Mouse (Mus musculus): ENCODE results near the gene Rfc2. TPM values are rescaled to one million over a fixed set of nuclear protein-coding genes. Genes with fewer than 3 reads are reported as not detected.
A peak's percentile ranks its signal among the peaks of the same experiment; 100 is the strongest.

The Rfc2 gene
- polyA plus RNA-seq, 1 experiment from 2014 or later = 256 TPM

GRCm38 (mm10) chr5:134572508-134573214, 8.5 kb upstream of the Rfc2 start:
- 45% methylated on average over 10 of the region's 10 CpGs for WGBS

DNA sequence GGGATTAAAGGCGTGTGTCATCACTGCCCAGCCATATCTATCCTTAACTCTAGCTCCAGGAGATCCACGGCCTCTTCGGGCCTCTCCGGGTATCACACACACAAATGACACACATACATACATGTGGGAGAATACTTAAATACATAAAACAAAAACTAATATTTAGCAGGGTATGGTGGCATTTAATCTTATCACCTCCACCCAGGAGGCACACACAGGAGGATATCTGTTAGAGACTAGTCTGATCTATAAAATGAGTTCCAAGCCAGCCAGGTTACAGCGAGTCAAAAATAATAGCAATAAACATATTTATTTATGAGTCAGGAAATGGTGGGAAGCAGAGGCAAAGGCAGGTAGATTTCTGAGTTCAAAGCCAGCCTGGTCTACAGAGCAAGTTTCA, 5.3 kb upstream of the Rfc2 start:
- WGBS = 92% methylated on average over 5 of the region's 5 CpGs
- no peak overlapping the region for H3K4me2 ChIP-seq (ENCODE audit: low read length)
- H3K27me3 ChIP-seq (replicated peaks; ENCODE audit: control insufficient read depth, insufficient read depth, low read length) = no peaks in the 10 kb centered on the region
- DNase-seq (ENCODE audit: low spot score) (no peak), ATAC-seq (no peak)
- H3K36me3 ChIP-seq (ENCODE audit: control insufficient read depth, insufficient read depth, low read length) = no peaks in the 10 kb centered on the region
- 0 out of 2 replicates have a peak, but pooled peaks cover 1% of the 10 kb centered on the region for H3K9me3 ChIP-seq (replicated peaks; ENCODE audit: control insufficient read depth, low read length)
- H3K4me1 ChIP-seq (ENCODE audit: control insufficient read depth, insufficient read depth, low read length) = no peaks in the 10 kb centered on the region
- no peak overlapping the region for H3K9ac ChIP-seq (ENCODE audit: low read length)
- H3K4me3 ChIP-seq (ENCODE audit: low read depth, low read length) = no peak overlapping the region
- no peak overlapping the region for H3K27ac ChIP-seq (ENCODE audit: low read depth, low read length)

More at GRCm38 (mm10) chr5:134572508-134573214, 8.5 kb upstream of the Rfc2 start:
- Histone ChIP-seq H3K4me3 (ENCODE audit: low read depth, low read length) (peak overlapping the region; percentile 28), H3K27ac (ENCODE audit: low read depth, low read length) (no peak overlapping the region), H3K9ac (ENCODE audit: low read length) (peak overlapping the region; percentile 43; the same call in 1 of the 2 replicates), H3K4me2 (ENCODE audit: low read length) (peak overlapping the region; percentile 59), H3K4me1 (ENCODE audit: control insufficient read depth, insufficient read depth, low read length) (no peaks in the 10 kb centered on the region), H3K27me3 (replicated peaks; ENCODE audit: control insufficient read depth, insufficient read depth, low read length) (no peaks in the 10 kb centered on the region), H3K9me3 (replicated peaks; ENCODE audit: control insufficient read depth, low read length) (0 out of 2 replicates have a peak, but pooled peaks cover 3% of the 10 kb centered on the region), H3K36me3 (ENCODE audit: control insufficient read depth, insufficient read depth, low read length) (no peaks in the 10 kb centered on the region)
- DNase-seq (ENCODE audit: low spot score) (no peak), ATAC-seq (no peak)

- H3K27me3 ChIP-seq (replicated peaks; ENCODE audit: control insufficient read depth, insufficient read depth, low read length) = no peaks in the 10 kb centered on the region
- no peak overlapping the region for H3K4me2 ChIP-seq (ENCODE audit: low read length)
- H3K9me3 ChIP-seq (replicated peaks; ENCODE audit: control insufficient read depth, low read length) = no peaks in the 10 kb centered on the region
- 78% methylated on average over 14 of the region's 14 CpGs for WGBS
- ATAC-seq (no peak), DNase-seq (ENCODE audit: low spot score) (no peak)
- no peak overlapping the region for H3K4me3 ChIP-seq (ENCODE audit: low read depth, low read length)
- H3K9ac ChIP-seq (ENCODE audit: low read length) = no peak overlapping the region
- no peak overlapping the region for H3K27ac ChIP-seq (ENCODE audit: low read depth, low read length)
- no peaks in the 10 kb centered on the region for H3K4me1 ChIP-seq (ENCODE audit: control insufficient read depth, insufficient read depth, low read length)
- H3K36me3 ChIP-seq (ENCODE audit: control insufficient read depth, insufficient read depth, low read length) = no peaks in the 10 kb centered on the region
These were observed 4.5 kb upstream of the Rfc2 start for GRCm38 (mm10) chr5:134576517-134577220.

- Histone ChIP-seq H3K27ac (ENCODE audit: low read depth, low read length) (no peak overlapping the region), H3K27me3 (replicated peaks; ENCODE audit: control insufficient read depth, insufficient read depth, low read length) (no peaks in the 10 kb centered on the region), H3K9me3 (replicated peaks; ENCODE audit: control insufficient read depth, low read length) (no peaks in the 10 kb centered on the region), H3K36me3 (ENCODE audit: control insufficient read depth, insufficient read depth, low read length) (no peaks in the 10 kb centered on the region), H3K4me2 (ENCODE audit: low read length) (no peak overlapping the region), H3K4me3 (ENCODE audit: low read depth, low read length) (no peak overlapping the region), H3K9ac (ENCODE audit: low read length) (no peak overlapping the region), H3K4me1 (ENCODE audit: control insufficient read depth, insufficient read depth, low read length) (no peaks in the 10 kb centered on the region)
- no peak for ATAC-seq
- no peak for DNase-seq (ENCODE audit: low spot score)
- 89% methylated on average over 7 of the region's 7 CpGs for WGBS
These were observed 3.6 kb upstream of the Rfc2 start for GRCm38 (mm10) chr5:134577534-134577933.

DNA sequence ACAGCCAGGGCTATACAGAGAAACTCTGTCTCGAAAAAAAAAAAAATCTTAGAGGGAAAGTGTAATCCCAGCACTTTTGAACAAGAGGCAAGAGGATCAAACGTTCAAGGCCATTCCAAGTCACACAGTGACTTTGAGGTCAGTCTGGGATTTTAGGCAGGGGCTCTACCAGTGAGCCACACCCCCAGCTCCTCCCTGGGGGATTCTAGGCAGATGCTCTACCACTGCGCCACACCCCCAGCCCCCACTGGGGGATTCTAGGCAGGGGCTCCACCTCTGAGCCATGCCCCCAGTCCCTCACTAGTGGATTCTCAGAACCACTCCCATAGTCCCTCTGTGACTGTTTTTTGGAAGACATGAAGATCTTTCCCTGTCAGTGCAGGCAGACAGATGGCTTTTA, 2.0 kb upstream of the Rfc2 start:
- no peaks in the 10 kb centered on the region for H3K36me3 ChIP-seq (ENCODE audit: control insufficient read depth, insufficient read depth, low read length)
- H3K4me3 ChIP-seq (ENCODE audit: low read depth, low read length) = no peak overlapping the region
- H3K27ac ChIP-seq (ENCODE audit: low read depth, low read length) = no peak overlapping the region
- H3K4me2 ChIP-seq (ENCODE audit: low read length) = no peak overlapping the region
- DNase-seq (ENCODE audit: low spot score) = no peak
- H3K27me3 ChIP-seq (replicated peaks; ENCODE audit: control insufficient read depth, insufficient read depth, low read length) = no peaks in the 10 kb centered on the region
- H3K4me1 ChIP-seq (ENCODE audit: control insufficient read depth, insufficient read depth, low read length) = peaks cover 10% of the 10 kb centered on the region; the same call in 1 of the 2 replicates
- WGBS = 54% methylated on average over 3 of the region's 3 CpGs
- no peak for ATAC-seq
- H3K9me3 ChIP-seq (replicated peaks; ENCODE audit: control insufficient read depth, low read length) = no peaks in the 10 kb centered on the region
- H3K9ac ChIP-seq (ENCODE audit: low read length) = no peak overlapping the region

DNA sequence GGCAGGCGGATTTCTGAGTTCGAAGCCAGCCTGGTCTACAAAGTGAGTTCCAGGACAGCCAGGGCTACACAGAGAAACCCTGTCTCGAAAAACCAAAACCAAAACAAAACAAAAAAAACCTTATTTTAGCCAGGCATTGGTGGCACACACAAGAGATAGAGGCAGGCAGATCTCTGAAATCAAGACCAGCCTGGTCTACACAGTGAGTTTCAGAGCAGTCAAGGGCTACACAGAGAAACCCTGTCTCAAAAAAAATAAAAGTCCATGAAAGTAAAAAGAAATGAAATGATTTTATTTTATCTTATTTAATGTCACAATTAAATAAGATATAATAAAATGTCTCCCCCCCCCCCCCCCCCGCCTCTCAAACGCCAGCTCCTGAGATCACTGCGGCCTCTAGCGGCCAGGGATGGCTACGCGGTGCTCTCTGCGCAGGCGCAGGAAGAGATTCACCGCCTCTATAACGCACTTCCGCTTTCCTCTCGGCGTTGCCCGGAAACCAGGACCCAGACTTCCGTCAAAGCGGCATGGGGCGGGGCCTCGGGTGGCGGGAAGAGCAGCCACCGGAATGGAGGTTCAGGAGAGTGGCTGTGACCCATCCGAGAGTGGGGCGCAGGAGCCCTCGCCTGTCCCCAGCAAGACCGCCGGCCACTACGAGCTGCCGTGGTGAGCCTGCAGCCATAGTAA, 1.2 kb downstream of the Rfc2 start:
- Histone ChIP-seq H3K36me3 (ENCODE audit: control insufficient read depth, insufficient read depth, low read length) (peaks cover 3% of the 10 kb centered on the region; the same call in 1 of the 2 replicates), H3K4me2 (ENCODE audit: low read length) (peak overlapping the region; percentile 80), H3K4me1 (ENCODE audit: control insufficient read depth, insufficient read depth, low read length) (peaks cover 11% of the 10 kb centered on the region; the same call in 1 of the 2 replicates), H3K27me3 (replicated peaks; ENCODE audit: control insufficient read depth, insufficient read depth, low read length) (no peaks in the 10 kb centered on the region), H3K9ac (ENCODE audit: low read length) (peak overlapping the region; percentile 85), H3K4me3 (ENCODE audit: low read depth, low read length) (peak overlapping the region; percentile 79), H3K27ac (ENCODE audit: low read depth, low read length) (no peak overlapping the region), H3K9me3 (replicated peaks; ENCODE audit: control insufficient read depth, low read length) (no peaks in the 10 kb centered on the region)
- ATAC-seq (peak; percentile 98), DNase-seq (ENCODE audit: low spot score) (peak; percentile 99)
- 5% methylated on average over 27 of the region's 30 CpGs for WGBS

DNA sequence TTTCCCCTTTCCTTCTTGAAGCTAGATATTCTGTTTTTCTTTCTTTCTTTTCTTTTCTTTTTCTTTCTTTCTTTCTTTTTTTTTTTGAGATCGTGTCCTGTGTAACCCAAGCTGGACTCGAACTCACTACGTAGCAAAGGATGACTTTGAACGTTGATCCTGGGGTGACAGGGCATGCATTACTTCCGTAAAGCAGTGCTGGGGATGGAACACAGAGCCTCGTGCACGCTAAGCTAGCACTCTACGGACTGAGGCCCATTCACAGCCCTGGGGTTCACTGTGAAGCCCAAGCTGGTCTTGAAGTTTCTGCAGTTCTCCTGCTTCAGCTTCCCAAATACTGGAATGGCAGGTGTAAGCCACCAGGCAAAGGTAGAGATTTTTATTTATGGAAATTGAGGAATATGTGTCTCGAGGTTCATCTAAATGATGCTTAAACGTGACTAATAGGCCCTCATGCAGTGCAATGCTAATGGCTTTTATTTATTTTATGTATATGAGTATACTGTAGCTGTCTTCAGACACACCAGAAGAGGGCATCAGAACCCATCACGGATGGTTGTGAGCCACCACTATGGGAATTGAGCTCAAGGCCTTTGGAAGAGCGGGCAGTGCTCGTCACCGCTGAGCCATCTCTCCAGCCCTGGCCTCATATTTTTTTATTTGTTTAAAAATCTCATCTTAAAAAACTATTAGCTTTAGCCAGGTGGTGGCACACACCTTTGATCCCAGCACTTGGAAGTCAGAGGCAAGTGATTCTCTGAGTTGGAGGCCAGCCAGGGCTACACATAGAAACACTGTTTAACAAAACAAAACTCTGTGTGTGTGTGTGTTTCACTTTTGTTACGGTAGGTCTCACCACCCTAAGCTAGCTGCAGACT, 2.1 kb downstream of the Rfc2 start:
- Histone ChIP-seq H3K9me3 (replicated peaks; ENCODE audit: control insufficient read depth, low read length) (no peaks in the 10 kb centered on the region), H3K9ac (ENCODE audit: low read length) (peak overlapping the region; percentile 85), H3K4me3 (ENCODE audit: low read depth, low read length) (peak overlapping the region; percentile 79), H3K36me3 (ENCODE audit: control insufficient read depth, insufficient read depth, low read length) (peaks cover 4% of the 10 kb centered on the region; the same call in 1 of the 2 replicates), H3K27me3 (replicated peaks; ENCODE audit: control insufficient read depth, insufficient read depth, low read length) (no peaks in the 10 kb centered on the region), H3K4me1 (ENCODE audit: control insufficient read depth, insufficient read depth, low read length) (peaks cover 11% of the 10 kb centered on the region; the same call in 1 of the 2 replicates), H3K27ac (ENCODE audit: low read depth, low read length) (no peak overlapping the region), H3K4me2 (ENCODE audit: low read length) (peak overlapping the region; percentile 80)
- 30% methylated on average over 15 of the region's 15 CpGs for WGBS
- DNase-seq (ENCODE audit: low spot score) = no peak
- 0 out of 2 replicates have a peak, but pooled peaks have one; percentile 27 for ATAC-seq

DNA sequence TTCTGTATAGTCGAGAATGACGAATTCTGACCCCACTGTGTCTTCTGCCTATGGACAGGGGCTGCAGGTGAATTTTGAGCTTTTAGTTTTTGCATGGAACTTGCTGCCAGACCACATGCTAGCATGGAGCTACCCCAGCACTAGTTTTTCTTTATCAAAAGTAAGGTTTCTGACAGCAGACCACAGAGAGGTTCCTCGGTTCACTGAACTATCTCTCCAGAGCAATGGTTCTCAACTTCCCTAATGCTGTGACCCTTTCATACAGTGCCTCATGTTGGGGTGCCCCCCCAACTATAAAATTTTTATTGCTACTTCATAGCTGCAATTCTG, 2.7 kb downstream of the Rfc2 start:
- Histone ChIP-seq H3K4me3 (ENCODE audit: low read depth, low read length) (no peak overlapping the region), H3K36me3 (ENCODE audit: control insufficient read depth, insufficient read depth, low read length) (peaks cover 8% of the 10 kb centered on the region; the same call in 1 of the 2 replicates), H3K4me1 (ENCODE audit: control insufficient read depth, insufficient read depth, low read length) (peaks cover 11% of the 10 kb centered on the region; the same call in 1 of the 2 replicates), H3K27ac (ENCODE audit: low read depth, low read length) (no peak overlapping the region), H3K9ac (ENCODE audit: low read length) (peak overlapping the region; percentile 85; the same call in 1 of the 2 replicates), H3K9me3 (replicated peaks; ENCODE audit: control insufficient read depth, low read length) (no peaks in the 10 kb centered on the region), H3K27me3 (replicated peaks; ENCODE audit: control insufficient read depth, insufficient read depth, low read length) (no peaks in the 10 kb centered on the region), H3K4me2 (ENCODE audit: low read length) (peak overlapping the region; percentile 80)
- WGBS = 78% methylated on average over 3 of the region's 3 CpGs
- ATAC-seq (no peak), DNase-seq (ENCODE audit: low spot score) (no peak)

All from forebrain, embryonic 14.5 days (tissue).